8 mouse cellular contexts compared by ENCODE assay signal in the genomic region with DNA sequence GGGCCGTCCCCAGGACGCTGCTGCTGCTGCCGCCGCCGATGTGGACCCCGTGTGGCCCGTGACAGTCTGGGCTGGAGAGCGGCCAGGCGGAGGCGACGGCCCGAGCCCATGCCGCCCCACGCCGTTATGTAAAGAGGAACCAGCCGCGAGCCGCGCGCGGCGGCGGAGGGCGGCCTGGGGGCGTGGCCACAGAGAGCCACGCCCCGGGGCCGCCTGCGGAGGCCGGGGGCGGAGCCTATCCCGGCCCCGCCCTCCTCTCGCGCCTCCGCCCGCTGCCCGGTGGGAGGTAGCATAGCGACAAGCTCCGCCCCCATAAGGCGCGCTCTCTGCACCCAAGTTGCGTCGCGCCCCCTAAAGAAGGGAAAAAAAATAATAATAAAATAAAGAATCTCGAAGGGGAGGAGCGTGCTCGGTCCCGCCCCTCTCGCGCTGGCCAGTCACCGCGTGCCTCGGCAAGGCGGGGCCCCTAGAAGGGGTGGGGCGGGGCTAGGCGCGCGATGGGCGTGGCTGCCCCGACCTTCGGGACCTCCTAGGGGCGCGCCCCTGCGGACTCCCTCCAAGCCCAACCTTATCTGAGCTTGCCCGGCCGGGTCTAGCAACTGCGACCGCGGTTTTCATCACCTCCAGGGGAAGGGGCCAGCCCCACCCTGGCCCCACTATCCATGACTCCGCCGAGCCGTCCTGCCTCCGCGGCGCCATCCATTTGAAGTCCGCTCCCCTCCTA. TPM values are rescaled to one million over a fixed set of nuclear protein-coding genes. Genes with fewer than 3 reads are reported as not detected.
A peak's percentile ranks its signal among the peaks of the same experiment; 100 is the strongest.
DNase-seq lines count a peak whose midpoint lies in the region; ATAC-seq lines count a peak whose summit lies in the region.

No protein-coding gene starts in this region.

- peak overlapping the region; percentile 57 for H3K4me3 ChIP-seq in hindbrain, embryonic 15.5 days

- H3K9me3 ChIP-seq in hindbrain, embryonic 15.5 days: no peaks in the 10 kb centered on the region

- peak overlapping the region; percentile 90 for H3K4me2 ChIP-seq in hindbrain, embryonic 15.5 days

- peak; percentile 84 for DNase-seq in WW6 (ENCODE audit: low read depth, low spot score)
- peak; percentile 81 to 85 for DNase-seq in cerebellum, postnatal 36 days
- peak; percentile 78 to 81 for DNase-seq in frontal cortex, postnatal 36 days (ENCODE audit: low spot score in 2 of 2)
- peak; percentile 72 to 74 for DNase-seq in left cerebral cortex, adult 8-10 months (ENCODE audit: low spot score in 2 of 2)
- DNase-seq in right cerebral cortex, adult 18-20 months: peak; percentile 76
- DNase-seq in urinary bladder, adult 2 months (ENCODE audit: low spot score): peak; percentile 85

- H3K9ac ChIP-seq in hindbrain, embryonic 15.5 days: peak overlapping the region; percentile 66

- peak; percentile 74 for ATAC-seq in hindbrain, embryonic 15.5 days (ENCODE audit: low FRiP score, low read depth)
- ATAC-seq in megakaryocyte, adult 5-6 weeks (ENCODE audit: poor library complexity, severe bottlenecking): peak; percentile 61

- H3K27ac ChIP-seq in hindbrain, embryonic 15.5 days (replicated peaks): peak overlapping the region; percentile 51

- peaks cover 58% of the 10 kb centered on the region for H3K4me1 ChIP-seq in hindbrain, embryonic 15.5 days (replicated peaks)

- under 1% methylated on average over 67 of the region's 77 CpGs for WGBS in hindbrain, embryonic 15.5 days

- H3K36me3 ChIP-seq in hindbrain, embryonic 15.5 days: no peaks in the 10 kb centered on the region

- H3K27me3 ChIP-seq in hindbrain, embryonic 15.5 days: peaks cover 25% of the 10 kb centered on the region

RNA-seq across cellular contexts. Expression of gene Sh2b3, which starts 0.6 kb away (rescaled TPM):
- polyA plus RNA-seq in hindbrain, embryonic 15.5 days (2015; fragmentation: Nextera tagmentation; extraction: Ambion mirVana): 8.0 TPM in 2 replicates
- total RNA-seq in left cerebral cortex, adult 8-10 months (2022): 10 to 100 TPM; 17.9 to 22.1 (median 19.9) TPM
- total RNA-seq in megakaryocyte, adult 5-6 weeks (2015): 82.9 and 83.8 TPM in 2 replicates
- total RNA-seq in megakaryocyte, adult 5-6 weeks (2017): 46.3 and 55.6 TPM in 2 replicates
- polyA plus RNA-seq in urinary bladder, adult 2 months (2012; rRNA removed): 22.2 and 25.8 TPM in 2 replicates

RNA-seq across cellular contexts. Expression of gene Pheta1, which starts 11.9 kb away (rescaled TPM):
- 40.3 and 42.0 TPM in 2 replicates for polyA plus RNA-seq in hindbrain, embryonic 15.5 days (2015; fragmentation: Nextera tagmentation; extraction: Ambion mirVana)
- total RNA-seq in left cerebral cortex, adult 8-10 months (2022): 10 to 100 TPM in 2 of 4 experiments, 1 to 10 TPM in 2; 9.3 to 11.0 (median 9.7) TPM
- 0.78 and 1.2 TPM in 2 replicates for total RNA-seq in megakaryocyte, adult 5-6 weeks (2015)
- total RNA-seq in megakaryocyte, adult 5-6 weeks (2017): 0.69 and 1.8 TPM in 2 replicates
- polyA plus RNA-seq in urinary bladder, adult 2 months (2012; rRNA removed): 11.3 and 12.2 TPM in 2 replicates

Comparison
In these comparisons a context has a peak if more than half of its experiments do, and no peak if none do; other contexts are left out.
1. Peak in every context shown above with its lines: DNase-seq, ATAC-seq, H3K4me3 ChIP-seq and H3K27ac ChIP-seq.